In genomic region chr11:102432896-102433295, GRCm38 (mm10) we compare ENCODE assay signal across 8 mouse cellular contexts. TPM values are rescaled to one million over a fixed set of nuclear protein-coding genes. Genes with fewer than 3 reads are reported as not detected.
DNase-seq lines count a peak whose midpoint lies in the region; ATAC-seq lines count a peak whose summit lies in the region.

No protein-coding gene starts in this region.

- ATAC-seq in inflammation-experienced regulatory T-cells, adult 6 months, result no peak

- peak; percentile 86 for DNase-seq in cerebellum, adult 11-12 months
- no peak for DNase-seq in cerebellum, postnatal 4 days (ENCODE audit: low spot score in 2 of 2)
- DNase-seq in ovary, postnatal 36 days (ENCODE audit: low spot score), result peak; percentile 46
- no peak for DNase-seq in ovary, postnatal 10 days (ENCODE audit: low spot score)
- DNase-seq in heart, adult 9 months (ENCODE audit: low spot score in 2 of 2), result peak; percentile 87 to 89
- peak; percentile 91 for DNase-seq in skeletal muscle tissue, adult 2 months (ENCODE audit: low read depth, low spot score)
- DNase-seq in spleen, postnatal 36 days (ENCODE audit: low spot score in 2 of 2), result no peak

RNA-seq across cellular contexts. Expression of gene Grn, which starts 2.8 kb away (rescaled TPM):
- polyA plus RNA-seq in inflammation-experienced regulatory T-cells, adult 6 months (2017; shearing (Covaris generic)), result 10 to 100 TPM; 21.8 to 32.1 (median 26.1) TPM

RNA-seq across cellular contexts. Expression of gene Fam171a2, which starts 14.6 kb away (rescaled TPM):
- not detected for polyA plus RNA-seq in inflammation-experienced regulatory T-cells, adult 6 months (2017; shearing (Covaris generic))

RNA-seq across cellular contexts. Expression of gene Slc25a39, which starts 25.1 kb away (rescaled TPM):
- polyA plus RNA-seq in inflammation-experienced regulatory T-cells, adult 6 months (2017; shearing (Covaris generic)), result 10 to 100 TPM; 40.1 to 61.9 (median 53.3) TPM

RNA-seq across cellular contexts. Expression of gene Itga2b, which starts 37.0 kb away (rescaled TPM):
- polyA plus RNA-seq in inflammation-experienced regulatory T-cells, adult 6 months (2017; shearing (Covaris generic)), result 1 to 10 TPM in 1 of 3 experiments, under 1 TPM in 2; 0.45 to 2.0 (median 0.94) TPM

RNA-seq across cellular contexts. Expression of gene Rundc3a, which starts 39.7 kb away (rescaled TPM):
- polyA plus RNA-seq in inflammation-experienced regulatory T-cells, adult 6 months (2017; shearing (Covaris generic)), result 1 to 10 TPM; 1.8 to 3.2 (median 2.0) TPM

Comparison
In these comparisons a context has a peak if more than half of its experiments do, and no peak if none do; other contexts are left out.
1. DNase-seq: peak in cerebellum, adult 11-12 months (single experiment), ovary, postnatal 36 days (single experiment), heart, adult 9 months (2 of 2) and skeletal muscle tissue, adult 2 months (single experiment); none in cerebellum, postnatal 4 days (0 of 2), ovary, postnatal 10 days (single experiment) and spleen, postnatal 36 days (0 of 2).